Comparison of ENCODE assay signal across 9 mouse cellular contexts in genomic region chr8:88450864-88451657, GRCm38 (mm10).
DNase-seq lines count a peak whose midpoint lies in the region; ATAC-seq lines count a peak whose summit lies in the region.
"Had no signal": no experiment of that assay in that cellular context is flagged by ENCODE, and none has a peak within 500 bp of the region (broad histone marks: within the 10 kb centered on the region; RNA-seq: fewer than 3 reads in every experiment).

No protein-coding gene starts in this region.

- H3K27me3 ChIP-seq in forebrain, embryonic 11.5 days (ENCODE audit: control insufficient read depth, insufficient read depth, low read length) = peaks cover 28% of the 10 kb centered on the region
- H3K27me3 ChIP-seq in forebrain, embryonic 16.5 days (replicated peaks; ENCODE audit: control insufficient read depth, insufficient read depth, low read length) = peaks cover 26% of the 10 kb centered on the region
- peaks cover 23% of the 10 kb centered on the region for H3K27me3 ChIP-seq in hindbrain, embryonic 15.5 days

- H3K9me3 ChIP-seq in forebrain, embryonic 11.5 days (ENCODE audit: control insufficient read depth, low read length) = no peaks in the 10 kb centered on the region
- peaks cover 1% of the 10 kb centered on the region; the same call in 1 of the 2 replicates for H3K9me3 ChIP-seq in forebrain, embryonic 16.5 days (ENCODE audit: control insufficient read depth, low read length)
- H3K9me3 ChIP-seq in hindbrain, embryonic 15.5 days = no peaks in the 10 kb centered on the region
- H3K9me3 ChIP-seq: G1E had no signal

- H3K9ac ChIP-seq in forebrain, embryonic 11.5 days (ENCODE audit: low read length) = peak overlapping the region; percentile 29
- no peak overlapping the region for H3K9ac ChIP-seq in forebrain, embryonic 16.5 days (replicated peaks; ENCODE audit: low read depth, low read length)
- H3K9ac ChIP-seq in hindbrain, embryonic 15.5 days = no peak overlapping the region

- 2% methylated on average over 26 of the region's 26 CpGs for WGBS in forebrain, embryonic 11.5 days
- 7% methylated on average over 26 of the region's 26 CpGs for WGBS in forebrain, embryonic 16.5 days
- WGBS in hindbrain, embryonic 15.5 days = 8% methylated on average over 26 of the region's 26 CpGs

- H3K4me3 ChIP-seq in forebrain, embryonic 11.5 days (ENCODE audit: low read depth, low read length) = peak overlapping the region; percentile 2; the same call in 1 of the 2 replicates
- no peak overlapping the region for H3K4me3 ChIP-seq in forebrain, embryonic 16.5 days (replicated peaks; ENCODE audit: low read length)
- H3K4me3 ChIP-seq in hindbrain, embryonic 15.5 days = no peak overlapping the region

- no peak for ATAC-seq in forebrain, embryonic 11.5 days (replicated peaks; ENCODE audit: low FRiP score)
- ATAC-seq in forebrain, embryonic 16.5 days = no peak
- ATAC-seq in hindbrain, embryonic 15.5 days (ENCODE audit: low FRiP score, low read depth) = no peak
- ATAC-seq in CD4-positive, CD25-positive, alpha-beta regulatory T cell, adult 4 months = no peak

- H3K4me1 ChIP-seq in forebrain, embryonic 11.5 days (replicated peaks; ENCODE audit: control insufficient read depth, insufficient read depth, low read length) = peaks cover 34% of the 10 kb centered on the region
- peaks cover 38% of the 10 kb centered on the region for H3K4me1 ChIP-seq in forebrain, embryonic 16.5 days (replicated peaks; ENCODE audit: control insufficient read depth, insufficient read depth, low read length)
- H3K4me1 ChIP-seq in hindbrain, embryonic 15.5 days (replicated peaks) = peaks cover 71% of the 10 kb centered on the region

- H3K27ac ChIP-seq in forebrain, embryonic 11.5 days (ENCODE audit: low read depth, low read length) = peak overlapping the region; percentile 53
- H3K27ac ChIP-seq in forebrain, embryonic 16.5 days (ENCODE audit: low read length) = no peak overlapping the region
- H3K27ac ChIP-seq in hindbrain, embryonic 15.5 days (replicated peaks) = no peak overlapping the region

- no peaks in the 10 kb centered on the region for H3K36me3 ChIP-seq in forebrain, embryonic 11.5 days (ENCODE audit: control insufficient read depth, insufficient read depth, low read length)
- H3K36me3 ChIP-seq in forebrain, embryonic 16.5 days (ENCODE audit: control insufficient read depth, insufficient read depth) = no peaks in the 10 kb centered on the region
- no peaks in the 10 kb centered on the region for H3K36me3 ChIP-seq in hindbrain, embryonic 15.5 days
- H3K36me3 ChIP-seq: G1E had no signal

- peak overlapping the region; percentile 32 for H3K4me2 ChIP-seq in forebrain, embryonic 11.5 days (ENCODE audit: low read depth, low read length, severe bottlenecking)
- H3K4me2 ChIP-seq in forebrain, embryonic 16.5 days (ENCODE audit: low read length) = no peak overlapping the region; the same call in 1 of the 2 replicates
- H3K4me2 ChIP-seq in hindbrain, embryonic 15.5 days = peak overlapping the region; percentile 34

- peak; percentile 60 for DNase-seq in forebrain, embryonic 11.5 days (ENCODE audit: low spot score)
- DNase-seq in ZHBTc4 (ENCODE audit: low read depth, low spot score) = peak; percentile 34
- DNase-seq in mesoderm, embryonic 11.5 days (ENCODE audit: low read depth, low spot score) = peak; percentile 24
- no peak for DNase-seq in layer of hippocampus, adult 9-11 months
- no peak for DNase-seq in T-cell, adult 2 months (ENCODE audit: low spot score)

Comparison
In these comparisons a context has a peak if more than half of its experiments do, and no peak if none do; other contexts are left out.
1. DNase-seq: peak in forebrain, embryonic 11.5 days (single experiment), ZHBTc4 (single experiment) and mesoderm, embryonic 11.5 days (single experiment); none in layer of hippocampus, adult 9-11 months (single experiment) and T-cell, adult 2 months (single experiment).